Mouse (Mus musculus) intestine, postnatal 0 days (tissue): ENCODE measurements at regions not wholly inside any gene's neighbourhood (a gene's known extent, or its start where the extent isn't known, plus 50 kb on each side); places are given as distances from the start of the nearest gene placed in this dataset.
"Not testable (repeated sequence)": the region's sequence is repeated elsewhere in the genome, so short reads cannot be mapped to it uniquely, and the experiment has no call there.

Source experiments
- ATAC-seq: fragments of 200-750 bp; cut with Nextera tagmentation; 2 replicates; pipeline ENCODE4 v1.8.0; 2017; ENCODE audit warnings: mild to moderate bottlenecking, moderate TSS enrichment, moderate library complexity
- H3K27ac ChIP-seq: fragments of 300-500 bp; sonication (generic); 2 replicates; pipeline ENCODE4 v1.5.1; 2014; ENCODE audit warnings: mild to moderate bottlenecking, low read depth, low read length, moderate library complexity
- H3K27me3 ChIP-seq: fragments of 300-500 bp; sonication (generic); replicated peaks from 2 replicates; pipeline ENCODE4 v1.6.1; 2014; ENCODE audit warnings: low read length, mixed read lengths; ENCODE audit not compliant: control insufficient read depth, insufficient read depth
- H3K36me3 ChIP-seq: fragments of 300-500 bp; sonication (generic); 2 replicates; pipeline ENCODE4 v1.6.1; 2014; ENCODE audit warnings: mild to moderate bottlenecking, moderate library complexity; ENCODE audit not compliant: control insufficient read depth, insufficient read depth
- H3K4me1 ChIP-seq: fragments of 300-500 bp; sonication (generic); replicated peaks from 2 replicates; pipeline ENCODE4 v1.6.1; 2014; ENCODE audit warnings: antibody characterized with exemption, low read length, mixed read lengths; ENCODE audit not compliant: control insufficient read depth, insufficient read depth
- H3K4me2 ChIP-seq: fragments of 300-500 bp; sonication (generic); replicated peaks from 2 replicates; pipeline ENCODE4 v1.6.1; 2014; ENCODE audit warnings: low read depth, mild to moderate bottlenecking, moderate library complexity
- H3K4me3 ChIP-seq: fragments of 300-500 bp; sonication (generic); 2 replicates; pipeline ENCODE4 v1.5.1; 2014; ENCODE audit warnings: low read depth, low read length
- H3K9ac ChIP-seq: fragments of 300-500 bp; sonication (generic); 2 replicates; pipeline ENCODE4 v1.6.1; 2014; ENCODE audit warnings: mild to moderate bottlenecking, low read depth, low read length
- H3K9me3 ChIP-seq: fragments of 300-500 bp; sonication (generic); 2 replicates; pipeline ENCODE4 v1.6.1; 2016; ENCODE audit warnings: mixed run types; ENCODE audit not compliant: control insufficient read depth
- CTCF ChIP-seq: sonication (generic); IDR thresholded peaks from 2 replicates; pipeline ENCODE4 v1.5.1; 2016; ENCODE audit warnings: low read depth, mild to moderate bottlenecking, control low read depth, antibody characterized with exemption, moderate library complexity
- WGBS: fragments of 180-500 bp; shearing (Covaris S2); extraction: QIAGEN DNeasy Blood & Tissue Kit; methylation state at CpG from one replicate; pipeline ENCODE4 v1.1.7; 2014; 5-methylcytosine and 5-hydroxymethylcytosine counted together

GRCm38 (mm10) chr1:59415733-59416312, 66.4 kb upstream of the Fzd7 start:
- TF ChIP-seq CTCF, result no peak
- H3K36me3 ChIP-seq, result no peaks in the 10 kb centered on the region
- WGBS, result 91% methylated on average over 11 of the region's 11 CpGs
- no peak for ATAC-seq
- no peaks in the 10 kb centered on the region for H3K9me3 ChIP-seq
- H3K27ac ChIP-seq, result no peak overlapping the region
- H3K4me2 ChIP-seq, result no peak overlapping the region
- no peak overlapping the region for H3K4me3 ChIP-seq
- no peak overlapping the region for H3K9ac ChIP-seq
- H3K27me3 ChIP-seq, result no peaks in the 10 kb centered on the region
- H3K4me1 ChIP-seq, result no peaks in the 10 kb centered on the region

GRCm38 (mm10) chr1:59417317-59417716, 64.9 kb upstream of the Fzd7 start:
- H3K4me1 ChIP-seq, result no peaks in the 10 kb centered on the region
- WGBS, result 15% methylated on average over 1 of the region's 1 CpGs
- no peak for TF ChIP-seq CTCF
- H3K9me3 ChIP-seq, result no peaks in the 10 kb centered on the region
- H3K4me2 ChIP-seq, result no peak overlapping the region
- no peak overlapping the region for H3K9ac ChIP-seq
- no peak overlapping the region for H3K4me3 ChIP-seq
- H3K27me3 ChIP-seq, result no peaks in the 10 kb centered on the region
- no peaks in the 10 kb centered on the region for H3K36me3 ChIP-seq
- ATAC-seq, result no peak
- H3K27ac ChIP-seq, result no peak overlapping the region

DNA sequence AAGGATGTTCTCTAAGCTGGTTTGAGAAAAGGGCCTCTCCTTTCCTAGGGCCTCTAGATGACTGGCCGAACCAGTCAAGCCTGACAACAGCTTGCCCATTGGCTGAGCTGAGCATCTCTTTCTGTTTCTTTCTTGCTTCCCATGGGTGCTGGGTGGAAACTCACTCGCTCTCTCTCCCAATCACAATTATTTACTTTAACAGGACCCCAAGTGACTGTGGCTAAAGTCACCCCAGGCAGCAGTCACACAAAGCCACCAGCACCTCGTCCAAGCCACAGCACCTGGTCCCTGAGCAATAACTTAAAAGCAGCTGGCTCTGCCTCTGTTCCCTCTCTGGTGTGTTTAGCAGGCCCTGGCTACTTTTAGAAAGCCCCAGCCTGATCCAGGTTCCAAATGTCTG, 64.3 kb upstream of the Fzd7 start:
- Histone ChIP-seq H3K4me1 (0 out of 2 replicates have a peak, but pooled peaks cover 4% of the 10 kb centered on the region), H3K9ac (no peak overlapping the region), H3K36me3 (no peaks in the 10 kb centered on the region), H3K27me3 (no peaks in the 10 kb centered on the region), H3K27ac (no peak overlapping the region), H3K9me3 (no peaks in the 10 kb centered on the region), H3K4me2 (no peak overlapping the region), H3K4me3 (no peak overlapping the region)
- no peak for ATAC-seq
- no peak for TF ChIP-seq CTCF
- 69% methylated on average over 3 of the region's 3 CpGs for WGBS

DNA sequence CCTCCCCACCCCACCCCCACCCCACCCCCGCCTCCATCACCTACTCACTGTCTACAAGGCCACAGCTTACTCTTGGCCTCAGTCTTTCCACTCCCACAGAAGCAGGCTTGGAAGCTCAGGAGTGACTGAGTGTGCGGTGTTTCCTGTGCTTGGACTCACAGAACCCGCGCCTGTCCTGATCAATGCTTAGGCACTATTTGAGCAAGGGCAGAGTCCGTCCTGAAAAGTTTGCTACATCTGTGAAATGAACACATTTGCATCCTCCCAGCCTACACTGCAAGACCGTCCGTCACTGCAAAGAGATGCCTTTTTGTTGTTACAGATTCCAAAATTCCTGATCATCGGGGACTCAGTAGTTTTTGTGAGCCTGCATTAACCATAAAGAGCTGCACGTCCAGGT, 63.5 kb upstream of the Fzd7 start:
- H3K36me3 ChIP-seq, result no peaks in the 10 kb centered on the region
- TF ChIP-seq CTCF, result no peak
- no peak overlapping the region for H3K27ac ChIP-seq
- H3K9me3 ChIP-seq, result no peaks in the 10 kb centered on the region
- H3K4me1 ChIP-seq, result 0 out of 2 replicates have a peak, but pooled peaks cover 5% of the 10 kb centered on the region
- no peak overlapping the region for H3K9ac ChIP-seq
- no peaks in the 10 kb centered on the region for H3K27me3 ChIP-seq
- 85% methylated on average over 9 of the region's 9 CpGs for WGBS
- no peak overlapping the region for H3K4me3 ChIP-seq
- H3K4me2 ChIP-seq, result no peak overlapping the region
- ATAC-seq, result no peak

DNA sequence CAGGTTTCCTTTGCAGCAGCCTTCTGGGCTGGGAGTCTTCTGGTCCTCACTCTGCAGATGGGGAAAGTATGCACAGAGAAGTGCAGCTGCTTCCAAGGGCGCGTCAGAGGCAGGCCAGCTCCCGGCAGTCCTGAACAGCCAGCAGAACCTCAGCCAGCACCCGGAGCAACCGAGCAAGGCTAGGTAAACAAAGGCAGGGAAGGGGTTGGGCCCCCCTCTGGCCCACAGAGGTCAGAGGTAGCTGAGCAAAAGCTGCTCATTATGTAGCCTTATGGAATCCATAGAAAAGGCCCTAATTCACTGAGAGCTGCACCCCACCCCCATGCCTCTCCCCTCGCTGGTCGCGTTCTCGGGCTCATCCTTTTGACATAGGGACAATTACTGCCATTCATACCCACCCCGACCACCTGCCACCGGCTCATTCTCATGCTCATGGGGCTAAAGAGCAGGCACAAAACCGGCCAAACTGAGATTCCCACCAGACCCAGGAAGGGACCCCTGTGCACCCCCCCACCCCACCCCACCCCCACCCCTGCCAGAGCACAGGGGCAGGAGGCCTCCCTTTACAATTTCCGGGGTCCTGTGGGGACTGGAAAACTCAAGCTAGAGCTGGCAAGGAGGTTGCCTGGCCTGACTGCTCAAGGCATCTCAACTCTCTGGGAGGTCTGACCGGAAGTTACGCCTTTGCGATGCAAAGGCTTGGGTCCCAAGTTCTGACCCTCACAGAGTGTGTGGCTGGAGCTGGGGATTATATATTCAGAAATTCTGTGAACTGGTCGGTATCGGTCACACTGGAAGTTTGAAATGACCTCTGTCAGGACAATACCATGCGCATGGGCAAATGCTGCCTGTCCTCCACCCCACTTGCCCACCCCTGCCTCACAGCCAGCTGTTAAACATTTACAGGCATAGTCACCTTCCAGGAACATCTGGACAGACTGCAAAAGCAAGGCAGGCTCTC, 59.0 kb upstream of the Fzd7 start:
- H3K9ac ChIP-seq, result no peak overlapping the region
- no peak overlapping the region for H3K4me2 ChIP-seq
- peak; percentile 24; the same call in 1 of the 2 replicates for ATAC-seq

DNA sequence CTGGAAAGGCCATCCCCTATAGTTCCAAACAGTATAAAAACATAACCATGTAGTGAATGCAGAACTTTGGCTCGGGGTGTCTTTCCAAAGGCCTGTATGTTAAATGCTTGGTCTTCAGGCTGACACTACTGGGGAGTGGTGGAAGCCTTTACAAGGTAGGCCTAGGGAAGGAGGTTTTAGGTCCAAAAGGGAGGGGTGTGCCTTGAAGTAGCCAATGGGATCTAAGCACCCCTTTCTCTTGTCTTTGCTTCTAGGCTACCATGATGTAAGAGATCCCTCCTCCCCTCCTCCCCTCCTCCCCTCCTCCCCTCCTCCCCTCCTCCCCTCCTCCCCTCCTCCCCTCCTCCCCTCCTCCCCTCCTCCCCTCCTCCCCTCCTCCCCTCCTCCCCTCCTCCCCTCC, 56.5 kb upstream of the Fzd7 start:
- H3K36me3 ChIP-seq, H3K27ac ChIP-seq, H3K9ac ChIP-seq, H3K4me1 ChIP-seq, ATAC-seq, H3K4me3 ChIP-seq, H3K9me3 ChIP-seq, H3K27me3 ChIP-seq, H3K4me2 ChIP-seq: not testable (repeated sequence)
- WGBS, result 96% methylated on average over 1 of the region's 1 CpGs

More for the DNA sequence above, 59.0 kb upstream of the Fzd7 start:
- Histone ChIP-seq H3K36me3 (no peaks in the 10 kb centered on the region), H3K27me3 (no peaks in the 10 kb centered on the region), H3K27ac (no peak overlapping the region), H3K4me1 (0 out of 2 replicates have a peak, but pooled peaks cover 5% of the 10 kb centered on the region), H3K4me3 (no peak overlapping the region), H3K9me3 (no peaks in the 10 kb centered on the region)
- no peak for TF ChIP-seq CTCF
- 31% methylated on average over 19 of the region's 19 CpGs for WGBS
